Mouse (Mus musculus): ENCODE data around the gene Nipal4. TPM values are rescaled to one million over a fixed set of nuclear protein-coding genes. Genes with fewer than 3 reads are reported as not detected.

The Nipal4 gene
- polyA plus RNA-seq, 1 experiment from 2014 or later: 15.9 TPM

- H3K36me3 ChIP-seq: peaks cover 24% of the 10 kb centered on the region
- no peak overlapping the region for H3K4me2 ChIP-seq
- WGBS: 90% methylated on average over 8 of the region's 8 CpGs
- no peak overlapping the region for H3K4me3 ChIP-seq
- no peak overlapping the region for H3K27ac ChIP-seq
- H3K27me3 ChIP-seq: no peaks in the 10 kb centered on the region
- ATAC-seq (ENCODE audit: insufficient number of reproducible peaks, low FRiP score, low TSS enrichment, low read depth): no peak
- H3K9ac ChIP-seq: no peak overlapping the region
- no peaks in the 10 kb centered on the region for H3K9me3 ChIP-seq
- peaks cover 7% of the 10 kb centered on the region; the same call in 1 of the 2 replicates for H3K4me1 ChIP-seq
Observed at GRCm38 (mm10) chr11:46123328-46123866, 42.9 kb downstream of the Nipal4 start.

GRCm38 (mm10) chr11:46122875-46123274 lies 43.4 kb downstream of the Nipal4 start:
- Histone ChIP-seq H3K9ac (no peak overlapping the region), H3K4me3 (no peak overlapping the region), H3K27me3 (no peaks in the 10 kb centered on the region), H3K4me1 (peaks cover 7% of the 10 kb centered on the region; the same call in 1 of the 2 replicates), H3K36me3 (peaks cover 20% of the 10 kb centered on the region), H3K9me3 (no peaks in the 10 kb centered on the region), H3K27ac (no peak overlapping the region), H3K4me2 (no peak overlapping the region)
- WGBS: 84% methylated on average over 4 of the region's 4 CpGs
- no peak for ATAC-seq (ENCODE audit: insufficient number of reproducible peaks, low FRiP score, low TSS enrichment, low read depth)

GRCm38 (mm10) chr11:46121666-46122065 lies 44.6 kb downstream of the Nipal4 start:
- Histone ChIP-seq H3K27ac (no peak overlapping the region), H3K4me2 (no peak overlapping the region), H3K9me3 (no peaks in the 10 kb centered on the region), H3K4me3 (no peak overlapping the region), H3K36me3 (peaks cover 15% of the 10 kb centered on the region), H3K27me3 (no peaks in the 10 kb centered on the region), H3K4me1 (peaks cover 7% of the 10 kb centered on the region; the same call in 1 of the 2 replicates), H3K9ac (no peak overlapping the region)
- 81% methylated on average over 4 of the region's 4 CpGs for WGBS
- ATAC-seq (ENCODE audit: insufficient number of reproducible peaks, low FRiP score, low TSS enrichment, low read depth): no peak

- 78% methylated on average over 10 of the region's 10 CpGs for WGBS
- no peak overlapping the region for H3K4me3 ChIP-seq
- peaks cover 19% of the 10 kb centered on the region for H3K4me1 ChIP-seq
- no peaks in the 10 kb centered on the region for H3K27me3 ChIP-seq
- H3K9ac ChIP-seq: no peak overlapping the region
- H3K4me2 ChIP-seq: no peak overlapping the region
- H3K36me3 ChIP-seq: peaks cover 15% of the 10 kb centered on the region
- no peaks in the 10 kb centered on the region for H3K9me3 ChIP-seq
- H3K27ac ChIP-seq: no peak overlapping the region
- no peak for ATAC-seq (ENCODE audit: insufficient number of reproducible peaks, low FRiP score, low TSS enrichment, low read depth)
Observed at GRCm38 (mm10) chr11:46120084-46120483, 46.2 kb downstream of the Nipal4 start.

GRCm38 (mm10) chr11:46119624-46120023 lies 46.7 kb downstream of the Nipal4 start:
- Histone ChIP-seq H3K36me3 (peaks cover 15% of the 10 kb centered on the region), H3K4me1 (peaks cover 19% of the 10 kb centered on the region), H3K27me3 (no peaks in the 10 kb centered on the region), H3K27ac (no peak overlapping the region), H3K9me3 (no peaks in the 10 kb centered on the region), H3K4me3 (no peak overlapping the region), H3K4me2 (no peak overlapping the region), H3K9ac (no peak overlapping the region)
- 9% methylated on average over 4 of the region's 4 CpGs for WGBS
- no peak for ATAC-seq (ENCODE audit: insufficient number of reproducible peaks, low FRiP score, low TSS enrichment, low read depth)

- no peak for ATAC-seq (ENCODE audit: insufficient number of reproducible peaks, low FRiP score, low TSS enrichment, low read depth)
- Histone ChIP-seq H3K27ac (no peak overlapping the region), H3K9ac (no peak overlapping the region), H3K27me3 (no peaks in the 10 kb centered on the region), H3K4me1 (peaks cover 19% of the 10 kb centered on the region), H3K4me2 (no peak overlapping the region), H3K4me3 (no peak overlapping the region), H3K9me3 (no peaks in the 10 kb centered on the region), H3K36me3 (peaks cover 7% of the 10 kb centered on the region)
- WGBS: 68% methylated on average over 2 of the region's 2 CpGs
Observed at GRCm38 (mm10) chr11:46116510-46116909, 49.8 kb downstream of the Nipal4 start.

- H3K27ac ChIP-seq: no peak overlapping the region
- H3K9me3 ChIP-seq: no peaks in the 10 kb centered on the region
- peaks cover 19% of the 10 kb centered on the region for H3K4me1 ChIP-seq
- no peak overlapping the region for H3K9ac ChIP-seq
- 71% methylated on average over 9 of the region's 9 CpGs for whole genome bisulfite sequencing
- H3K4me2 ChIP-seq: no peak overlapping the region
- H3K27me3 ChIP-seq: no peaks in the 10 kb centered on the region
- ATAC-seq (ENCODE audit: insufficient number of reproducible peaks, low FRiP score, low TSS enrichment, low read depth): no peak
- H3K4me3 ChIP-seq: no peak overlapping the region
- H3K36me3 ChIP-seq: peaks cover 7% of the 10 kb centered on the region
Observed at GRCm38 (mm10) chr11:46115411-46116173, 50.7 kb downstream of the Nipal4 start.

- Histone ChIP-seq H3K4me1 (peaks cover 19% of the 10 kb centered on the region), H3K36me3 (peaks cover 7% of the 10 kb centered on the region), H3K9me3 (no peaks in the 10 kb centered on the region), H3K4me2 (no peak overlapping the region), H3K4me3 (no peak overlapping the region), H3K27ac (no peak overlapping the region), H3K27me3 (no peaks in the 10 kb centered on the region), H3K9ac (no peak overlapping the region)
- WGBS: 80% methylated on average over 4 of the region's 4 CpGs
- ATAC-seq (ENCODE audit: insufficient number of reproducible peaks, low FRiP score, low TSS enrichment, low read depth): no peak
Observed at GRCm38 (mm10) chr11:46115011-46115410, 51.3 kb downstream of the Nipal4 start.

GRCm38 (mm10) chr11:46114221-46114620 lies 52.1 kb downstream of the Nipal4 start:
- Histone ChIP-seq H3K36me3 (peaks cover 7% of the 10 kb centered on the region), H3K27ac (no peak overlapping the region), H3K4me1 (peaks cover 12% of the 10 kb centered on the region), H3K4me2 (no peak overlapping the region), H3K9me3 (no peaks in the 10 kb centered on the region), H3K27me3 (no peaks in the 10 kb centered on the region), H3K4me3 (no peak overlapping the region), H3K9ac (no peak overlapping the region)
- 85% methylated on average over 7 of the region's 7 CpGs for WGBS
- ATAC-seq (ENCODE audit: insufficient number of reproducible peaks, low FRiP score, low TSS enrichment, low read depth): no peak

GRCm38 (mm10) chr11:46113211-46113610 lies 53.1 kb downstream of the Nipal4 start:
- Histone ChIP-seq H3K27ac (no peak overlapping the region), H3K4me3 (no peak overlapping the region), H3K9ac (no peak overlapping the region), H3K36me3 (peaks cover 7% of the 10 kb centered on the region), H3K4me2 (no peak overlapping the region), H3K4me1 (peaks cover 12% of the 10 kb centered on the region), H3K27me3 (no peaks in the 10 kb centered on the region), H3K9me3 (no peaks in the 10 kb centered on the region)
- ATAC-seq (ENCODE audit: insufficient number of reproducible peaks, low FRiP score, low TSS enrichment, low read depth): no peak
- WGBS: 64% methylated on average over 3 of the region's 3 CpGs

GRCm38 (mm10) chr11:46110945-46111287 lies 55.4 kb downstream of the Nipal4 start:
- ATAC-seq (ENCODE audit: insufficient number of reproducible peaks, low FRiP score, low TSS enrichment, low read depth): no peak
- H3K4me1 ChIP-seq: peaks cover 5% of the 10 kb centered on the region
- H3K27ac ChIP-seq: no peak overlapping the region
- no peaks in the 10 kb centered on the region for H3K9me3 ChIP-seq
- peaks cover 14% of the 10 kb centered on the region for H3K36me3 ChIP-seq
- H3K9ac ChIP-seq: no peak overlapping the region
- WGBS: 86% methylated on average over 1 of the region's 1 CpGs
- no peak overlapping the region for H3K4me3 ChIP-seq
- H3K27me3 ChIP-seq: no peaks in the 10 kb centered on the region
- no peak overlapping the region for H3K4me2 ChIP-seq

- H3K9me3 ChIP-seq: no peaks in the 10 kb centered on the region
- H3K27ac ChIP-seq: no peak overlapping the region
- ATAC-seq (ENCODE audit: insufficient number of reproducible peaks, low FRiP score, low TSS enrichment, low read depth): no peak
- no peaks in the 10 kb centered on the region for H3K4me1 ChIP-seq
- H3K4me2 ChIP-seq: no peak overlapping the region
- H3K36me3 ChIP-seq: peaks cover 14% of the 10 kb centered on the region
- WGBS: 83% methylated on average over 8 of the region's 8 CpGs
- no peaks in the 10 kb centered on the region for H3K27me3 ChIP-seq
- no peak overlapping the region for H3K9ac ChIP-seq
- H3K4me3 ChIP-seq: no peak overlapping the region
Observed at GRCm38 (mm10) chr11:46110156-46110944, 56.0 kb downstream of the Nipal4 start.

Measured in limb, embryonic 15.5 days (tissue).